Mouse (Mus musculus) heart, adult 2 months (tissue): ENCODE results near the gene Inpp5k. TPM values are rescaled to one million over a fixed set of nuclear protein-coding genes. Genes with fewer than 3 reads are reported as not detected.

Source experiments
- DNase-seq, 2 experiments: peaks; one replicate each; pipeline ENCODE4 v3.0.0; 2021
- H3K27ac ChIP-seq: fragments of 200-600 bp; 2 replicates; pipeline ENCODE4 v1.8.1; 2022
- H3K27me3 ChIP-seq: fragments of 200-500 bp; 2 replicates; pipeline ENCODE4 v1.6.1; 2012; ENCODE audit warnings: mild to moderate bottlenecking, low read length, inconsistent platforms, mixed read lengths; ENCODE audit not compliant: control insufficient read depth, insufficient read depth
- H3K36me3 ChIP-seq: fragments of 200-500 bp; 2 replicates; pipeline ENCODE4 v1.6.1; 2012; ENCODE audit warnings: low read length, inconsistent platforms; ENCODE audit not compliant: control insufficient read depth, insufficient read depth
- H3K4me1 ChIP-seq: fragments of 200-500 bp; 2 replicates; pipeline ENCODE4 v1.6.1; 2011; ENCODE audit warnings: low read length; ENCODE audit not compliant: control insufficient read depth, insufficient read depth
- H3K4me3 ChIP-seq: fragments of 200-600 bp; 2 replicates; pipeline ENCODE4 v1.8.1; 2022
- H3K79me2 ChIP-seq: fragments of 200-500 bp; replicated peaks from 2 replicates; pipeline ENCODE4 v1.6.1; 2012; ENCODE audit warnings: mild to moderate bottlenecking, inconsistent platforms, low read length, moderate library complexity, mixed read lengths; ENCODE audit not compliant: control insufficient read depth, insufficient read depth
- H3K9ac ChIP-seq: fragments of 200-500 bp; 2 replicates; pipeline ENCODE4 v1.6.1; 2012; ENCODE audit warnings: low read depth, mild to moderate bottlenecking, control low read depth, inconsistent platforms, low read length, mixed read lengths
- CTCF ChIP-seq: fragments of 200-600 bp; IDR thresholded peaks from 2 replicates; pipeline ENCODE4 v1.8.1; 2022; ENCODE audit warnings: antibody characterized with exemption, mild to moderate bottlenecking, moderate library complexity
- EP300 ChIP-seq: fragments of 200-500 bp; IDR thresholded peaks from 2 replicates; pipeline ENCODE4 v1.6.1; 2011; ENCODE audit warnings: low read depth, low read length, control low read depth; ENCODE audit not compliant: insufficient read depth
- POLR2A ChIP-seq: fragments of 200-500 bp; IDR thresholded peaks from 2 replicates; pipeline ENCODE4 v1.6.1; 2011; ENCODE audit warnings: mild to moderate bottlenecking, low read depth, low read length, control low read depth; ENCODE audit not compliant: insufficient read depth
- WGBS: fragments of 180-500 bp; shearing (Covaris S2); methylation state at CpG from one replicate; pipeline ENCODE4 v1.1.7; 2018; 5-methylcytosine and 5-hydroxymethylcytosine counted together
- intact Hi-C: fragments of 180-260 bp; cut with DNase I; formaldehyde crosslinking; loops from one replicate; pipeline ENCODE4 v1.15.1; 2025
- polyA plus RNA-seq: library from polyadenylated mRNA; depleted of rRNA; stranded (reverse); fragments of >200 nt; gene quantifications from 2 replicates; pipeline ENCODE4 v1.2.3, GENCODE M21; 2012
- total RNA-seq, 2 experiments: library from RNA; stranded (reverse); gene quantifications; 2 replicates each; pipeline ENCODE4 v1.2.3; 2021

Inpp5k gene
- total and polyA plus RNA-seq, 3 experiments: 24.5 to 42.8 (median 30.2) TPM

DNA sequence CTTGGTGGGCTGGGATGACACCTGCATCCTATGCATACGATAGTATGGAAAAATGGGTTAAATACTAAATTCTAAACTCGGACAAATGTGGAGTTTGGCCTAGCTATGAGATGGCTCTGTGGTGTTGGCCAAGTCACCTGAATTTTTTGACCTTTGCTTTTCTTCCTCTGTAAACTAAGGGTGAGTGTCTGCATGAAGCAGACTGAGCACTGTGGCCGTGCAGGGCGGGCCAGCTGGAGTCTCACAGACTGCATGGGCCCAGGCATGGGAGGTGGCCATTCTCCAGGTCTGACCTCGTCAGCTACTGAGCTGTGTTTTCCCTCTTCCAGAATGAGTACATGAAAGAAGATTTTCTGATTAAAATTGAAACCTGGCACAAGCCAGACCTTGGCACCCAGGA, 22.0 kb upstream of the Inpp5k start:
- TF ChIP-seq POLR2A (no peak), EP300 (no peak), CTCF (no peak)
- Histone ChIP-seq H3K4me3 (no peak overlapping the region), H3K4me1 (no peaks in the 10 kb centered on the region), H3K79me2 (no peaks in the 10 kb centered on the region), H3K36me3 (no peaks in the 10 kb centered on the region), H3K27ac (no peak overlapping the region), H3K27me3 (no peaks in the 10 kb centered on the region), H3K9ac (no peak overlapping the region)
- intact Hi-C loops: no loop called here
- DNase-seq: no peak
- 90% methylated on average over 5 of the region's 5 CpGs for WGBS

DNA sequence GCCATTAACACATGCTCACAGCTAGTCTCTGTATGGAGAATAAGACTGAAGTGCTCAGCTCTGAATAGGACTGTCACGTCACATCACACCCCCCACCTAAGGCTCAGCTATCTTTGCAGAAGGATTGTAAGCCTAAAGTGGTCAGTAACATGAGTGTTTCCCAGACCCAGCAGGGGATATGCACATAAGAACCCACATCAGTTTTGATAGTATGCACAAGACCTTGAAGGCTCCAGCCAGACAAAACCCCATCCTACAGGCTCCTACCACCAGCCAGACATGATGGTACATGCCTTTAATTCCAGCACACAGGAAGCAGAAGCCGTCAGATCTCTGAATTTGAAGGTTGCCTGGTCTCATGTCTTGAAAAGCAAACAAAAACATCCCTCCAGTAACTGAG, 20.8 kb upstream of the Inpp5k start:
- Histone ChIP-seq H3K79me2 (no peaks in the 10 kb centered on the region), H3K27me3 (no peaks in the 10 kb centered on the region), H3K4me1 (no peaks in the 10 kb centered on the region), H3K27ac (no peak overlapping the region), H3K36me3 (no peaks in the 10 kb centered on the region), H3K9ac (no peak overlapping the region), H3K4me3 (no peak overlapping the region)
- TF ChIP-seq POLR2A: no peak
- TF ChIP-seq EP300: no peak
- no peak for TF ChIP-seq CTCF
- intact Hi-C loops: no loop called here
- WGBS: 88% methylated on average over 2 of the region's 2 CpGs
- no peak for DNase-seq

DNA sequence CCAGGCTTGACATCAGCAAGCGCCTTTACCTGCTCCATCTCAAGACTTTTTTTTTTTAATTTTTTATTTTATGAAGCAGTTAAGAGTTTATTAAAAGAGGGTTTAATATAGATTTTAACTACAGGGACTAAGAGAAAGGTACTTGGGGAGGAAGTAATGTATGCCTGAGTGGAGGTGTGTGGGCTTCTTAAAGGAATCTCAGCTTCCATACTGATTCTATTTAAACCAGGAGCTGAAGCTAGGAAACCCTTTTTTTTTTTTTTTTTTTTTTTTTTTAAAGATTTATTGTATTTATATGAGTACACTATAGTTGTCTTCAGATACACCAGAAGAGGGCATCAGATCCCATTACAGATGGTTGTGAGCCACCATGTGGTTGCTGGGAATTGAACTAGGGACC, 16.0 kb upstream of the Inpp5k start:
- H3K4me3 ChIP-seq: no peak overlapping the region
- no peaks in the 10 kb centered on the region for H3K27me3 ChIP-seq
- H3K9ac ChIP-seq: no peak overlapping the region
- H3K4me1 ChIP-seq: no peaks in the 10 kb centered on the region
- TF ChIP-seq EP300 (no peak), POLR2A (no peak), CTCF (no peak)
- WGBS: 98% methylated on average over 1 of the region's 1 CpGs
- H3K27ac ChIP-seq: no peak overlapping the region
- H3K79me2 ChIP-seq: no peaks in the 10 kb centered on the region
- DNase-seq: no peak
- intact Hi-C loops: no loop called here
- no peaks in the 10 kb centered on the region for H3K36me3 ChIP-seq

GRCm38 (mm10) chr11:75615556-75615955, 15.2 kb upstream of the Inpp5k start:
- peaks cover 2% of the 10 kb centered on the region; the same call in 1 of the 2 replicates for H3K36me3 ChIP-seq
- TF ChIP-seq CTCF: no peak
- TF ChIP-seq POLR2A: no peak
- no peak for TF ChIP-seq EP300

DNA sequence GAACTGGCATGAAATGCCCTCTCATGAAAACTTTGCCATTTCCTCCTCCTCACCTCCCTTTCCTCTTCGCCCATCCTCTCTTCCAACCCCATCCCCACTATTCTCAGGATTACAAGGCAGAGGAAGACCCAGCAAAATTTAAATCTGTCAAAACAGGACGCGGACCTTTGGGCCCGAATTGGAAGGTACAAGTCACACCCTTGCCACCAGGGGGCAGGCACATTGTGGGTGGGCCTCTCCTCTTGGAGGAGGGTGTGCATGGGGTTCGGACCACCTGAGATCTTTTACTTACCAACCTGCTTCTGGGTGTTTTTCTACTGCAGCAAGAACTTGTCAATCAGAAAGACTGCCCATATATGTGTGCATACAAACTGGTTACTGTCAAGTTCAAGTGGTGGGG, 11.7 kb upstream of the Inpp5k start:
- DNase-seq: no peak
- H3K27ac ChIP-seq: no peak overlapping the region
- TF ChIP-seq EP300: 0 out of 2 replicates have a peak, but pooled peaks have one; percentile 28
- no peak for TF ChIP-seq POLR2A
- peak; percentile 71 for TF ChIP-seq CTCF
- H3K4me1 ChIP-seq: peaks cover 17% of the 10 kb centered on the region
- no peak overlapping the region for H3K4me3 ChIP-seq
- H3K79me2 ChIP-seq: no peaks in the 10 kb centered on the region
- intact Hi-C loops: no loop called here
- no peak overlapping the region for H3K9ac ChIP-seq
- WGBS: 76% methylated on average over 5 of the region's 5 CpGs
- peaks cover 23% of the 10 kb centered on the region for H3K36me3 ChIP-seq
- H3K27me3 ChIP-seq: no peaks in the 10 kb centered on the region

More at GRCm38 (mm10) chr11:75615556-75615955, 15.2 kb upstream of the Inpp5k start:
- peaks cover 3% of the 10 kb centered on the region for H3K4me1 ChIP-seq
- no peak for DNase-seq
- no peaks in the 10 kb centered on the region for H3K27me3 ChIP-seq
- no peak overlapping the region for H3K9ac ChIP-seq
- H3K27ac ChIP-seq: no peak overlapping the region
- WGBS: 83% methylated on average over 2 of the region's 2 CpGs
- no peaks in the 10 kb centered on the region for H3K79me2 ChIP-seq
- no peak overlapping the region for H3K4me3 ChIP-seq
- intact Hi-C loops: no loop called here

DNA sequence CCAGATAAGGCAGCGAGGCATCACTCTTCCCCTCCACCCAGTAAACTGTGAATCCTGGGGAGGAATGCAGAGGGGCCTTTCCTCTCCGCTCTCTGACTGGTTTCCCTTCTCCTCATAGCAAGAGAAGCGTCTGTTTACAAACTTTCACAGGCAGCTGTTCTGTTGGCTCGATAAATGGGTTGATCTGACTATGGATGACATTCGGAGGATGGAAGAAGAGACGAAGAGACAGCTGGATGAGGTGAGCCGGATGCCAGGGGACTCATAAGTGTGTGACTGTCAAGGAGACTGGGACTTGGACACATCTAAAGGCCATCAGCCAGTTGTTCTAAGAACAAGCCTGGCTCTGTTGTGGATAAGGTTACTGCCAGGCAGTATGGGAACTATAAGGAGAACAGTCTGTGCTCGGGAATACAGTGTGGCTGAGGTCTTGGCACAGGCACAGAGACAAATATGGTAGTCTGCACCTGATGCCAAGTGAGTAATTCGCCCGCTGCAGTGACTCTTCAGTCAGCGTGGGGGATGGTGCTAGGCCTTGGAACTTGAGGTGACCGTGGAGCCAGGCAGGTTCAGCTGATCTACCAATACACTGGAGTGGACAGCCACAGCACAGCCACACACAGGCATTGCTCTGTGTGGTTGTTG, 10.5 kb upstream of the Inpp5k start:
- Histone ChIP-seq H3K9ac (no peak overlapping the region), H3K27me3 (no peaks in the 10 kb centered on the region), H3K4me1 (peaks cover 22% of the 10 kb centered on the region), H3K36me3 (peaks cover 28% of the 10 kb centered on the region), H3K4me3 (no peak overlapping the region), H3K79me2 (no peaks in the 10 kb centered on the region), H3K27ac (peak overlapping the region; percentile 93)
- DNase-seq: peak in 1 of 2 experiments; percentile 75
- intact Hi-C loops: no loop called here
- 58% methylated on average over 12 of the region's 12 CpGs for WGBS
- TF ChIP-seq POLR2A (peak; percentile 28; the same call in 1 of the 2 replicates), CTCF (no peak), EP300 (peak; percentile 56; the same call in 1 of the 2 replicates)
